Comparison of ENCODE assay signal across 9 mouse cellular contexts in the genomic region with DNA sequence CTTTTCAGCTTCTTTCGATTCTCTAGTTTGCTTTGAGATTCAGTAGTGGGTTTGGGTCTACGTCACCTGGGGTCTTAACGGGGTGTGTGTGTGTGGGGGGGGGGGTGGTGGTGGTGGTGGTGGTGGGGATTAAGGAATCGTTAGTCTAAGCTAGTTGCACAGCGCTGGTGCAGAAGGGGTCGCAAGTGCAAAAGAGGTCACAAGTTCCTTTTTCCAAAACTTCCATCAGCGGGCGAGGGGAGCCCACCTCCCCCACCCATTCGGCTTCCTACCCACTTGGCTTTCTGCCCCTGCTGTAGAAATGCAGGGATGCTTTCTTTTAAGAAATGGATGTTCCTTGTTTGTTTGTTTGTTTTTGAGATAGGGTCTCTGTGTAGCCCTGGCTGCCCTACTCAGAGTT. TPM values are rescaled to one million over a fixed set of nuclear protein-coding genes. Genes with fewer than 3 reads are reported as not detected.
DNase-seq lines count a peak whose midpoint lies in the region; ATAC-seq and TF ChIP-seq lines count a peak whose summit lies in the region.
"Had no signal": no experiment of that assay in that cellular context is flagged by ENCODE, and none has a peak within 500 bp of the region (broad histone marks: within the 10 kb centered on the region; RNA-seq: fewer than 3 reads in every experiment).

No protein-coding gene starts in this region.

- H3K36me3 ChIP-seq in kidney, embryonic 16.5 days (ENCODE audit: insufficient read depth, low read length) = no peaks in the 10 kb centered on the region
- H3K36me3 ChIP-seq in embryonic facial prominence, embryonic 10.5 days (replicated peaks) = no peaks in the 10 kb centered on the region
- H3K36me3 ChIP-seq in hindbrain, postnatal 0 days (ENCODE audit: insufficient read depth, low read length) = no peaks in the 10 kb centered on the region

- H3K27me3 ChIP-seq in kidney, embryonic 16.5 days (ENCODE audit: insufficient read depth, low read length) = peaks cover 2% of the 10 kb centered on the region; the same call in 1 of the 2 replicates
- H3K27me3 ChIP-seq in embryonic facial prominence, embryonic 10.5 days (replicated peaks; ENCODE audit: low read depth, poor library complexity, severe bottlenecking) = peaks cover 28% of the 10 kb centered on the region
- no peaks in the 10 kb centered on the region for H3K27me3 ChIP-seq in hindbrain, postnatal 0 days (ENCODE audit: insufficient read depth, low read length)

- no peak for DNase-seq in kidney, postnatal 14 days
- peak; percentile 47 for DNase-seq in embryonic facial prominence, embryonic 10.5 days (ENCODE audit: low spot score)
- DNase-seq in hindbrain, postnatal 0 days (ENCODE audit: low spot score) = peak; percentile 18
- peak; percentile 11 for DNase-seq in naive thymus-derived CD4-positive, alpha-beta T cell, adult 2 months (ENCODE audit: low read depth)
- no peak for DNase-seq in right cerebral cortex, postnatal 25 days
- no peak for DNase-seq in cerebellum, adult 18-20 months
- no peak for DNase-seq in gastrocnemius, postnatal 4 days (ENCODE audit: low spot score in 2 of 2)

- no peak overlapping the region for H3K27ac ChIP-seq in kidney, embryonic 16.5 days (ENCODE audit: low read length)
- peak overlapping the region; percentile 74 for H3K27ac ChIP-seq in embryonic facial prominence, embryonic 10.5 days (replicated peaks)
- H3K27ac ChIP-seq in hindbrain, postnatal 0 days = no peak overlapping the region

- TF ChIP-seq CTCF in hindbrain, postnatal 0 days (IDR thresholded peaks at IDR 0.05; ENCODE audit: low read depth) = no peak

- peak overlapping the region; percentile 65 for H3K9ac ChIP-seq in kidney, embryonic 16.5 days (replicated peaks; ENCODE audit: low read length)
- peak overlapping the region; percentile 47; the same call in 1 of the 2 replicates for H3K9ac ChIP-seq in hindbrain, postnatal 0 days (replicated peaks; ENCODE audit: low read length)

- peak overlapping the region; percentile 72 for H3K4me2 ChIP-seq in kidney, embryonic 16.5 days (replicated peaks; ENCODE audit: low read depth, low read length)
- peak overlapping the region; percentile 73 for H3K4me2 ChIP-seq in hindbrain, postnatal 0 days (ENCODE audit: low read depth, low read length)

- H3K4me1 ChIP-seq in kidney, embryonic 16.5 days (ENCODE audit: insufficient read depth, low read length) = peaks cover 6% of the 10 kb centered on the region; the same call in 1 of the 2 replicates
- H3K4me1 ChIP-seq in embryonic facial prominence, embryonic 10.5 days = peaks cover 22% of the 10 kb centered on the region
- 0 out of 2 replicates have a peak, but pooled peaks cover 7% of the 10 kb centered on the region for H3K4me1 ChIP-seq in hindbrain, postnatal 0 days (ENCODE audit: insufficient read depth, low read length)

- no peak for ATAC-seq in kidney, embryonic 16.5 days (ENCODE audit: low FRiP score, low TSS enrichment)
- no peak for ATAC-seq in hindbrain, postnatal 0 days

- no peaks in the 10 kb centered on the region for H3K9me3 ChIP-seq in kidney, embryonic 16.5 days (ENCODE audit: low read length)
- no peaks in the 10 kb centered on the region for H3K9me3 ChIP-seq in embryonic facial prominence, embryonic 10.5 days
- no peaks in the 10 kb centered on the region for H3K9me3 ChIP-seq in hindbrain, postnatal 0 days (ENCODE audit: low read length)

- peak overlapping the region; percentile 74 for H3K4me3 ChIP-seq in kidney, embryonic 16.5 days (ENCODE audit: low read length)
- H3K4me3 ChIP-seq in embryonic facial prominence, embryonic 10.5 days = peak overlapping the region; percentile 69
- H3K4me3 ChIP-seq in hindbrain, postnatal 0 days (ENCODE audit: low read length) = peak overlapping the region; percentile 51

- WGBS in kidney, embryonic 16.5 days = under 1% methylated on average over 9 of the region's 9 CpGs
- WGBS in embryonic facial prominence, embryonic 10.5 days = under 1% methylated on average over 9 of the region's 9 CpGs
- 0% methylated on average over 9 of the region's 9 CpGs for WGBS in hindbrain, postnatal 0 days

RNA-seq across cellular contexts. Expression of a gene that starts 16.0 kb away (rescaled TPM):
- polyA plus RNA-seq in kidney, embryonic 16.5 days (2015; fragmentation: Nextera tagmentation; extraction: Ambion mirVana) = not detected in 2 replicates
- not detected in 2 replicates for polyA plus RNA-seq in embryonic facial prominence, embryonic 10.5 days (2016; fragmentation: Nextera tagmentation; extraction: Ambion mirVana)
- not detected in 2 replicates for total RNA-seq in hindbrain, postnatal 0 days (2014; rRNA removed)
- polyA plus RNA-seq in hindbrain, postnatal 0 days (2015; fragmentation: Nextera tagmentation; extraction: Ambion mirVana) = not detected in 2 replicates
- not detected for total RNA-seq in gastrocnemius, postnatal 4 days (2021)
- total RNA-seq: adrenal gland, adult 18-20 months had no signal

RNA-seq across cellular contexts. Expression of a gene that starts 35.4 kb away (rescaled TPM):
- 10.7 and 11.8 TPM in 2 replicates for polyA plus RNA-seq in kidney, embryonic 16.5 days (2015; fragmentation: Nextera tagmentation; extraction: Ambion mirVana)
- 0.24 and 0.36 TPM in 2 replicates for polyA plus RNA-seq in embryonic facial prominence, embryonic 10.5 days (2016; fragmentation: Nextera tagmentation; extraction: Ambion mirVana)
- total RNA-seq in hindbrain, postnatal 0 days (2014; rRNA removed) = 0.32 and 0.84 TPM in 2 replicates
- polyA plus RNA-seq in hindbrain, postnatal 0 days (2015; fragmentation: Nextera tagmentation; extraction: Ambion mirVana) = 0.59 and 0.61 TPM in 2 replicates
- total RNA-seq in gastrocnemius, postnatal 4 days (2021) = not detected
- total RNA-seq: adrenal gland, adult 18-20 months had no signal

Comparison
In these comparisons a context has a peak if more than half of its experiments do, and no peak if none do; other contexts are left out.
1. DNase-seq: peak in embryonic facial prominence, embryonic 10.5 days (single experiment), hindbrain, postnatal 0 days (single experiment) and naive thymus-derived CD4-positive, alpha-beta T cell, adult 2 months (single experiment); none in kidney, postnatal 14 days (single experiment), right cerebral cortex, postnatal 25 days (single experiment), cerebellum, adult 18-20 months (0 of 2) and gastrocnemius, postnatal 4 days (0 of 2).
2. Peak in every context shown above with its lines, with median percentiles within 50 percentile points of each other: H3K4me3 ChIP-seq.